Mouse (Mus musculus): ENCODE measurements around the gene Mcam.

DNA sequence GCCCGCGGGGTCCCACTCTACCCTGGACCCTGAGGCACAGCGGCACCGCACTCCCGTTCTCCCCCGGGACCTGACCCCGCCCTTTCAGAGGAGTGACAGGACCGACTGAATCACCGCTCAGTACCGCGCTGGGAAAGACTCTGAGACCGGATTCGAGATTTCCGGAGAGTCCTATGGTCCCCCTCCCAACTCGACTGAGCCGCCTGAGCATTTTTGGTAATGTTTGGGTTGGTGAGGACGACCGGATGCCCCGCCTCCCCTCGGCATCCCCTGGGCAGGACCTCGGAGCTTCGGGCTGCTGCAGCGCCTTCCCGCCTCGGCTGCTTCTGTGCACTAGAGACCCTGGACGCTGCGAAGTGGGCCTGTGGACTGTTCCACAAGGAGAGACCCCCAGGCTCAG lies 4.2 kb upstream of the Mcam start:
- TF ChIP-seq CTCF (IDR thresholded peaks at IDR 0.05; ENCODE audit: low read depth): no peak
- TF ChIP-seq EP300 (IDR thresholded peaks at IDR 0.05; ENCODE audit: low read depth): no peak

All from liver, embryonic 14.5 days (tissue).